Comparison of ENCODE assay signal across 8 mouse cellular contexts in the genomic region with DNA sequence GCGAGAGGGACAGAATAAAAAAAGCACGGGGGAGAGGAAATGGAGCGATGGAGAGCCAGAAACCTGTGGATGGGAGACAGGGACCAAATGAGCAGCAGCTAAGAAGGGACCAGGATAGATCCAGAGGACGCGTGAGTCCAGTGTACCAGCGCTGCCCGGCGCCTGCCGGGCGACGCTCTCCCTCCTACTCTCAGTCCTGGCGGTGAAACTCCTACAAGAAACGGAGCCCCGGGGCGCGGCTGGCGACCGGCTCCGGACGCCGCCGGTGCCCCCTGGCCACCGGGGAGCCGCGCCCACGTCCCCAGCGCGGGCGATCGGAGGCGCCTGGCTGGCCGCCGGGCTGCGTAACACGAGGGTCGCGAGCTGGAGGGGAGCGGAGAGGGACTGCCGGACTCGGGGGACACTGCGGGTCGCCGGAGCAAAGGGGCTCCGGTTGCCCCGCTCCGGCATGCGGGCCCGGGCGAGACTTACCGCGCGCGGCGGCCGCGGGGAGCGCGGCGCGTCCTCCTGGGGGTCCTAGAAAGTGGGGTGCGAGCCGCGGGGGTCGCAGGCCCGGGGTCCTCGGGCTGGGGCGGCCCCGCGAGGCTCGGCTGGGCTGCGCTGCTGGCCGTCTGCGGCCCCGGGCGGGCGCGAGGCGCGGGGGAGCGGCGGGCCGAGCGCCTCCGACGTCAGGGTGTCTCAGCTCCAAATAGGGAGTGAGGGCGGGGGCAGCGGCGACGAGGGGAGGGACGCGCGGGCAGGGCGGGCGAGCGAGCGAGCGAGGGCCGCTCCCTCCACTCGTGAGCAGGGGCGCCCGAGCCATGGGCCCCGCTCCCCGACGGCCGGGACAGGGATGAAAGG. TPM values are rescaled to one million over a fixed set of nuclear protein-coding genes. Genes with fewer than 3 reads are reported as not detected.
DNase-seq lines count a peak whose midpoint lies in the region; TF ChIP-seq lines count a peak whose summit lies in the region.

A gene (minus strand): TSS at position 638 of the 840 bp plus-strand sequence.

- peak; percentile 49; the same call in 1 of the 2 replicates for TF ChIP-seq POLR2A in small intestine, adult 2 months (IDR thresholded peaks at IDR 0.05; ENCODE audit: low read depth, low read length)

- DNase-seq in layer of hippocampus, adult 2 months (ENCODE audit: low spot score in 2 of 2): no peak
- no peak for DNase-seq in layer of hippocampus, adult 9-10 months (ENCODE audit: low spot score)
- DNase-seq in embryonic facial prominence, embryonic 10.5 days (ENCODE audit: low spot score): peak; percentile 71
- no peak for DNase-seq in heart, embryonic 10.5 days (ENCODE audit: low spot score)
- DNase-seq in kidney, postnatal 14 days: peak; percentile 81
- peak; percentile 76 to 80 for DNase-seq in lung, adult 18-20 months
- no peak for DNase-seq in cerebellum, postnatal 36 days

- H3K36me3 ChIP-seq in embryonic facial prominence, embryonic 10.5 days (replicated peaks): peaks cover 16% of the 10 kb centered on the region
- no peaks in the 10 kb centered on the region for H3K36me3 ChIP-seq in heart, embryonic 10.5 days
- no peaks in the 10 kb centered on the region for H3K36me3 ChIP-seq in small intestine, adult 2 months (ENCODE audit: control insufficient read depth, insufficient read depth, low read length)

- H3K27ac ChIP-seq in layer of hippocampus, adult 2 months: peak within 1 kb of the TSS; percentile 80; the same call in 1 of the 2 replicates
- peak within 1 kb of the TSS; percentile 91 for H3K27ac ChIP-seq in embryonic facial prominence, embryonic 10.5 days (replicated peaks)
- peak within 1 kb of the TSS; percentile 88 for H3K27ac ChIP-seq in heart, embryonic 10.5 days
- H3K27ac ChIP-seq in small intestine, adult 2 months (ENCODE audit: insufficient read depth, low read depth, low read length): peak within 1 kb of the TSS; percentile 50; the same call in 1 of the 2 replicates

- TF ChIP-seq CTCF in layer of hippocampus, adult 2 months (conservative IDR thresholded peaks at IDR 0.05): no peak
- TF ChIP-seq CTCF in small intestine, adult 2 months (IDR thresholded peaks at IDR 0.05; ENCODE audit: extremely low read depth, insufficient read length, insufficient replicate concordance, low read depth, low read length): no peak

- WGBS in embryonic facial prominence, embryonic 10.5 days: under 1% methylated on average over 105 of the region's 105 CpGs
- 1% methylated on average over 88 of the region's 105 CpGs for WGBS in heart, embryonic 10.5 days
- 1% methylated on average over 102 of the region's 105 CpGs for WGBS in small intestine, adult 2 months

- H3K27me3 ChIP-seq in embryonic facial prominence, embryonic 10.5 days (replicated peaks; ENCODE audit: low read depth, poor library complexity, severe bottlenecking): peaks cover 75% of the 10 kb centered on the region
- peaks cover 77% of the 10 kb centered on the region for H3K27me3 ChIP-seq in heart, embryonic 10.5 days (ENCODE audit: insufficient read depth, poor library complexity, severe bottlenecking)
- peaks cover 4% of the 10 kb centered on the region; the same call in 1 of the 2 replicates for H3K27me3 ChIP-seq in small intestine, adult 2 months (ENCODE audit: control insufficient read depth, insufficient read depth, low read length)

- H3K9me3 ChIP-seq in embryonic facial prominence, embryonic 10.5 days: peaks cover 11% of the 10 kb centered on the region; the same call in 1 of the 2 replicates
- H3K9me3 ChIP-seq in heart, embryonic 10.5 days: no peaks in the 10 kb centered on the region

- H3K4me1 ChIP-seq in embryonic facial prominence, embryonic 10.5 days: peaks cover 52% of the 10 kb centered on the region
- H3K4me1 ChIP-seq in heart, embryonic 10.5 days: peaks cover 37% of the 10 kb centered on the region
- peaks cover 33% of the 10 kb centered on the region for H3K4me1 ChIP-seq in small intestine, adult 2 months (ENCODE audit: control insufficient read depth, insufficient read depth, insufficient read length, low read length)

- peak within 1 kb of the TSS; percentile 65 for H3K4me3 ChIP-seq in layer of hippocampus, adult 2 months
- H3K4me3 ChIP-seq in embryonic facial prominence, embryonic 10.5 days: peak within 1 kb of the TSS; percentile 79
- H3K4me3 ChIP-seq in heart, embryonic 10.5 days: peak within 1 kb of the TSS; percentile 71
- H3K4me3 ChIP-seq in small intestine, adult 2 months (ENCODE audit: low read depth, low read length): peak within 1 kb of the TSS; percentile 76

RNA-seq across cellular contexts. Expression of the gene that starts here (rescaled TPM):
- 10 to 100 TPM; 84.4 to 89.9 TPM for total RNA-seq in layer of hippocampus, adult 2 months (2021)
- 51.7 and 80.8 TPM in 2 replicates for polyA plus RNA-seq in embryonic facial prominence, embryonic 10.5 days (2016; fragmentation: Nextera tagmentation; extraction: Ambion mirVana)
- 6.4 and 7.3 TPM in 2 replicates for polyA plus RNA-seq in heart, embryonic 10.5 days (2016; fragmentation: Nextera tagmentation; extraction: Ambion mirVana)
- polyA plus RNA-seq in small intestine, adult 2 months (2012; rRNA removed): 72.9 and 160 TPM in 2 replicates

Comparison
In these comparisons a context has a peak if more than half of its experiments do, and no peak if none do; other contexts are left out.
1. DNase-seq: peak in embryonic facial prominence, embryonic 10.5 days (single experiment), kidney, postnatal 14 days (single experiment) and lung, adult 18-20 months (2 of 2); none in layer of hippocampus, adult 2 months (0 of 2), layer of hippocampus, adult 9-10 months (single experiment), heart, embryonic 10.5 days (single experiment) and cerebellum, postnatal 36 days (0 of 2).
2. Peak in every context shown above with its lines, with median percentiles within 50 percentile points of each other: H3K27ac ChIP-seq and H3K4me3 ChIP-seq.